Mouse (Mus musculus): ENCODE measurements around the gene H2-T22.

DNA sequence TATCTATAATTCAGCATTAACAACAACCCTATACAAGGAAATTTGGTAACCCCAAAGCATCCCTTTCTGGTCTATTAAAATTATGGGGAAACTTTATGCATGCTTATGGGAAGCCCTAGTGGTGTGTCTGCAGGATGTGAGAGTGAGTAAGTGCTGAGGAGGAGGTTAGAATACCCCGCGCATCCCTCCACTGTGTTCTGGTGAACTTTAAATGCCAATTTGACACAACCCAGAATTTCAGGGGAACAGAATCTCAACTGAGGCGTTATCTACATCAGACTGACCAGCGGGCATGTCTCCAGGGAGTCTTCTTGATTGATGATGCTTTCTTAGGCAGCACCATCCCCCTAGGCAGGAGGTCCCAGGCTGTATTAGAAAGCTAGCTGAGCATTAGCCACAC, 16.6 kb downstream of the H2-T22 start:
- no peak for TF ChIP-seq CTCF (IDR thresholded peaks at IDR 0.05)
- TF ChIP-seq EP300 (IDR thresholded peaks at IDR 0.05), result no peak
